ENCODE assay signal across 20 mouse cellular contexts in genomic region chr3:69364151-69364550, GRCm38 (mm10). TPM values are rescaled to one million over a fixed set of nuclear protein-coding genes. Genes with fewer than 3 reads are reported as not detected.
A peak's percentile ranks its signal among the peaks of the same experiment; 100 is the strongest.
DNase-seq lines count a peak whose midpoint lies in the region; ATAC-seq lines count a peak whose summit lies in the region.
"Had no signal": no experiment of that assay in that cellular context is flagged by ENCODE, and none has a peak within 500 bp of the region (broad histone marks: within the 10 kb centered on the region; RNA-seq: fewer than 3 reads in every experiment).

No protein-coding gene starts in this region.

- H3K4me3 ChIP-seq in intestine, embryonic 14.5 days (ENCODE audit: low read depth, low read length) = no peak overlapping the region
- no peak overlapping the region for H3K4me3 ChIP-seq in intestine, embryonic 16.5 days (ENCODE audit: low read length)
- H3K4me3 ChIP-seq in midbrain, embryonic 15.5 days = no peak overlapping the region
- H3K4me3 ChIP-seq in midbrain, embryonic 14.5 days (replicated peaks; ENCODE audit: low read depth, low read length) = no peak overlapping the region
- no peak overlapping the region for H3K4me3 ChIP-seq in forebrain, embryonic 15.5 days
- H3K4me3 ChIP-seq: embryonic facial prominence, embryonic 10.5 days; forebrain, embryonic 13.5 days; gastrocnemius, adult 2 months; heart, embryonic 10.5 days; hindbrain, embryonic 12.5 days had no signal

- no peaks in the 10 kb centered on the region for H3K27me3 ChIP-seq in intestine, embryonic 14.5 days (replicated peaks; ENCODE audit: control insufficient read depth, insufficient read depth, low read length)
- H3K27me3 ChIP-seq in intestine, embryonic 16.5 days (replicated peaks; ENCODE audit: control insufficient read depth, insufficient read depth, low read length) = no peaks in the 10 kb centered on the region
- H3K27me3 ChIP-seq in midbrain, embryonic 15.5 days (replicated peaks) = no peaks in the 10 kb centered on the region
- H3K27me3 ChIP-seq in midbrain, embryonic 14.5 days (ENCODE audit: control insufficient read depth, insufficient read depth, low read length) = no peaks in the 10 kb centered on the region
- H3K27me3 ChIP-seq in forebrain, embryonic 15.5 days = no peaks in the 10 kb centered on the region
- H3K27me3 ChIP-seq: forebrain, embryonic 13.5 days; hindbrain, embryonic 12.5 days had no signal

- no peaks in the 10 kb centered on the region for H3K9me3 ChIP-seq in intestine, embryonic 14.5 days (ENCODE audit: control insufficient read depth, low read length)
- no peaks in the 10 kb centered on the region for H3K9me3 ChIP-seq in intestine, embryonic 16.5 days (ENCODE audit: control insufficient read depth, low read length)
- H3K9me3 ChIP-seq in midbrain, embryonic 15.5 days = no peaks in the 10 kb centered on the region
- H3K9me3 ChIP-seq in midbrain, embryonic 14.5 days (ENCODE audit: control insufficient read depth, low read length) = no peaks in the 10 kb centered on the region; the same call in 1 of the 2 replicates
- H3K9me3 ChIP-seq in forebrain, embryonic 15.5 days = no peaks in the 10 kb centered on the region
- H3K9me3 ChIP-seq: embryonic facial prominence, embryonic 10.5 days; forebrain, embryonic 13.5 days; heart, embryonic 10.5 days; hindbrain, embryonic 12.5 days had no signal

- no peaks in the 10 kb centered on the region for H3K36me3 ChIP-seq in intestine, embryonic 14.5 days (ENCODE audit: control insufficient read depth, insufficient read depth, low read length)
- H3K36me3 ChIP-seq in intestine, embryonic 16.5 days (ENCODE audit: control insufficient read depth, insufficient read depth, low read length) = no peaks in the 10 kb centered on the region
- H3K36me3 ChIP-seq in midbrain, embryonic 15.5 days (replicated peaks) = no peaks in the 10 kb centered on the region
- H3K36me3 ChIP-seq in midbrain, embryonic 14.5 days (ENCODE audit: control insufficient read depth, insufficient read depth, low read length) = no peaks in the 10 kb centered on the region
- H3K36me3 ChIP-seq in forebrain, embryonic 15.5 days = no peaks in the 10 kb centered on the region
- H3K36me3 ChIP-seq: embryonic facial prominence, embryonic 10.5 days; heart, embryonic 10.5 days; hindbrain, embryonic 12.5 days had no signal

- no peaks in the 10 kb centered on the region for H3K4me1 ChIP-seq in intestine, embryonic 14.5 days (replicated peaks; ENCODE audit: control insufficient read depth, insufficient read depth, low read length)
- peaks cover 8% of the 10 kb centered on the region; the same call in 1 of the 2 replicates for H3K4me1 ChIP-seq in intestine, embryonic 16.5 days (ENCODE audit: control insufficient read depth, insufficient read depth, low read length)
- peaks cover 18% of the 10 kb centered on the region; the same call in 1 of the 2 replicates for H3K4me1 ChIP-seq in midbrain, embryonic 15.5 days
- 0 out of 2 replicates have a peak, but pooled peaks cover 4% of the 10 kb centered on the region for H3K4me1 ChIP-seq in midbrain, embryonic 14.5 days (ENCODE audit: control insufficient read depth, insufficient read depth, low read length)
- peaks cover 20% of the 10 kb centered on the region for H3K4me1 ChIP-seq in forebrain, embryonic 15.5 days

- H3K9ac ChIP-seq in intestine, embryonic 14.5 days (ENCODE audit: low read length) = no peak overlapping the region
- H3K9ac ChIP-seq in intestine, embryonic 16.5 days (ENCODE audit: low read depth, low read length) = no peak overlapping the region
- no peak overlapping the region for H3K9ac ChIP-seq in midbrain, embryonic 15.5 days
- no peak overlapping the region for H3K9ac ChIP-seq in midbrain, embryonic 14.5 days (replicated peaks; ENCODE audit: low read length)
- H3K9ac ChIP-seq in forebrain, embryonic 15.5 days (replicated peaks) = no peak overlapping the region
- H3K9ac ChIP-seq: forebrain, embryonic 13.5 days; hindbrain, embryonic 12.5 days had no signal

- no peak for ATAC-seq in intestine, embryonic 14.5 days (replicated peaks; ENCODE audit: low FRiP score, low TSS enrichment, low read depth)
- no peak for ATAC-seq in intestine, embryonic 16.5 days
- ATAC-seq in midbrain, embryonic 15.5 days (replicated peaks) = 0 out of 2 replicates have a peak, but pooled peaks have one; percentile 31
- no peak for ATAC-seq in midbrain, embryonic 14.5 days (ENCODE audit: low FRiP score, low TSS enrichment)
- no peak for ATAC-seq in forebrain, embryonic 15.5 days (replicated peaks)
- ATAC-seq: forebrain, embryonic 13.5 days; hindbrain, embryonic 16.5 days; inflammation-experienced regulatory T-cells, adult 6 months had no signal

- WGBS in intestine, embryonic 14.5 days = 83% methylated on average over 6 of the region's 6 CpGs
- 87% methylated on average over 6 of the region's 6 CpGs for WGBS in intestine, embryonic 16.5 days
- WGBS in midbrain, embryonic 15.5 days = 74% methylated on average over 6 of the region's 6 CpGs
- 80% methylated on average over 6 of the region's 6 CpGs for WGBS in midbrain, embryonic 14.5 days
- WGBS in forebrain, embryonic 15.5 days = 79% methylated on average over 6 of the region's 6 CpGs

- H3K4me2 ChIP-seq in intestine, embryonic 14.5 days (ENCODE audit: low read length) = no peak overlapping the region
- H3K4me2 ChIP-seq in intestine, embryonic 16.5 days (ENCODE audit: low read depth, low read length) = no peak overlapping the region
- no peak overlapping the region for H3K4me2 ChIP-seq in midbrain, embryonic 15.5 days
- no peak overlapping the region for H3K4me2 ChIP-seq in midbrain, embryonic 14.5 days (ENCODE audit: low read length)
- no peak overlapping the region for H3K4me2 ChIP-seq in forebrain, embryonic 15.5 days (replicated peaks)
- H3K4me2 ChIP-seq: forebrain, embryonic 13.5 days; hindbrain, embryonic 12.5 days had no signal

- DNase-seq in intestine, embryonic 14.5 days (ENCODE audit: low spot score) = peak; percentile 38
- no peak for DNase-seq in midbrain, embryonic 14.5 days
- peak; percentile 50 to 54 for DNase-seq in adrenal gland, postnatal 36 days
- DNase-seq in heart, adult 18-20 months = no peak
- DNase-seq: cerebellum, adult 11-12 months; cerebellum, adult 9-11 months; gastrocnemius, adult 2 months; gastrocnemius, postnatal 36 days; heart, postnatal 10 days; heart, postnatal 4 days; kidney, adult 18-20 months had no signal

- H3K27ac ChIP-seq in intestine, embryonic 14.5 days (ENCODE audit: low read depth) = no peak overlapping the region
- no peak overlapping the region for H3K27ac ChIP-seq in intestine, embryonic 16.5 days (ENCODE audit: low read length)
- no peak overlapping the region for H3K27ac ChIP-seq in midbrain, embryonic 15.5 days
- no peak overlapping the region for H3K27ac ChIP-seq in midbrain, embryonic 14.5 days (replicated peaks; ENCODE audit: low read depth, low read length)
- H3K27ac ChIP-seq in forebrain, embryonic 15.5 days (replicated peaks) = no peak overlapping the region
- H3K27ac ChIP-seq: embryonic facial prominence, embryonic 10.5 days; forebrain, embryonic 13.5 days; gastrocnemius, adult 2 months; heart, embryonic 10.5 days; hindbrain, embryonic 12.5 days had no signal

RNA-seq across cellular contexts. Expression of gene Ppm1l, which starts 47.5 kb away (rescaled TPM):
- polyA plus RNA-seq in intestine, embryonic 14.5 days (2014; fragmentation: Nextera tagmentation; extraction: Ambion mirVana) = 7.3 and 8.0 TPM in 2 replicates
- 3.3 and 3.4 TPM in 2 replicates for polyA plus RNA-seq in intestine, embryonic 16.5 days (2015; fragmentation: Nextera tagmentation; extraction: Ambion mirVana)
- 24.7 and 26.0 TPM in 2 replicates for polyA plus RNA-seq in midbrain, embryonic 15.5 days (2015; fragmentation: Nextera tagmentation; extraction: Ambion mirVana)
- polyA plus RNA-seq in midbrain, embryonic 14.5 days (2014; fragmentation: Nextera tagmentation; extraction: Ambion mirVana) = 20.4 and 26.2 TPM in 2 replicates
- 10 to 100 TPM; 13.5 to 15.9 TPM for total RNA-seq in adrenal gland, postnatal 36 days (2021)
- polyA plus RNA-seq in forebrain, embryonic 15.5 days (2015; fragmentation: Nextera tagmentation; extraction: Ambion mirVana) = 26.2 and 27.7 TPM in 2 replicates
- total RNA-seq in heart, adult 18-20 months (2021) = 10 to 100 TPM; 29.2 TPM

Comparison
In these comparisons a context has a peak if more than half of its experiments do, and no peak if none do; other contexts are left out.
1. DNase-seq: peak in intestine, embryonic 14.5 days (single experiment) and adrenal gland, postnatal 36 days (2 of 2); none in midbrain, embryonic 14.5 days (single experiment) and heart, adult 18-20 months (0 of 2).